Mouse (Mus musculus): ENCODE measurements around the gene Fnd3c2. TPM values are rescaled to one million over a fixed set of nuclear protein-coding genes. Genes with fewer than 3 reads are reported as not detected.
A peak's percentile ranks its signal among the peaks of the same experiment; 100 is the strongest.
"Not testable (repeated sequence)": the region's sequence is repeated elsewhere in the genome, so short reads cannot be mapped to it uniquely, and the experiment has no call there.

Fnd3c2 gene
- not detected in 2 replicates for polyA plus RNA-seq (2014; fragmentation: Nextera tagmentation; extraction: Ambion mirVana)

DNA sequence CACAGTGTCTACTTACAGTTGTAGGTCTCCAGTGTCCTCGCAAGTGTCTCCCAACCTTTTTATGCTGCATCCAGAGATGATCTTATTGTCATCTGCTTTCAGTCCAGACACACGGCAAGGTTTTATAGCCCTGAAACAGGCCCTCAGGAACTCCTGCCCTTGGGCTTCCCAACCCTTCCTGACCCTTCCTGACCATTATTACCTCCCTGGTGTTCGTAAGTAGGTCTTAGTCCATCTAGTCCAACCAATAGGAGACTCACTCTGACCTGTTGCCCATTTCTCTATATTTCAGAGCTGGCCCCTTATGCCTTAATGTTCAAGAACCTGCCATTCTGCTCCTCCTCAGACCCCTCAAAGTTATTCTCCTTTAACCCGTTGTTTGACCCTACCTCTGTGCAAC, at the start of gene Fnd3c2:
TSS of gene Fnd3c2 (minus strand) at position 101 of the 400 bp plus-strand sequence.
- H3K4me3 ChIP-seq (ENCODE audit: low read depth, low read length) = no peak within 1 kb of the TSS
- H3K4me1 ChIP-seq (ENCODE audit: control insufficient read depth, insufficient read depth, low read length) = no peaks in the 10 kb centered on the region
- 82% methylated on average over 4 of the region's 4 CpGs for WGBS
- no peaks in the 10 kb centered on the region for H3K27me3 ChIP-seq (ENCODE audit: control insufficient read depth, insufficient read depth, low read length)
- no peak within 1 kb of the TSS for H3K4me2 ChIP-seq (ENCODE audit: low read depth, low read length)
- H3K36me3 ChIP-seq (replicated peaks; ENCODE audit: control insufficient read depth, insufficient read depth, low read depth, low read length) = no peaks in the 10 kb centered on the region
- no peaks in the 10 kb centered on the region for H3K9me3 ChIP-seq (replicated peaks; ENCODE audit: control insufficient read depth, low read length)
- H3K9ac ChIP-seq (replicated peaks; ENCODE audit: low read length) = no peak within 1 kb of the TSS
- ATAC-seq (replicated peaks; ENCODE audit: insufficient number of reproducible peaks, low FRiP score, low TSS enrichment, low read depth) (no peak), DNase-seq (ENCODE audit: low spot score) (no peak)
- no peak within 1 kb of the TSS for H3K27ac ChIP-seq (replicated peaks; ENCODE audit: low read depth, low read length)

DNA sequence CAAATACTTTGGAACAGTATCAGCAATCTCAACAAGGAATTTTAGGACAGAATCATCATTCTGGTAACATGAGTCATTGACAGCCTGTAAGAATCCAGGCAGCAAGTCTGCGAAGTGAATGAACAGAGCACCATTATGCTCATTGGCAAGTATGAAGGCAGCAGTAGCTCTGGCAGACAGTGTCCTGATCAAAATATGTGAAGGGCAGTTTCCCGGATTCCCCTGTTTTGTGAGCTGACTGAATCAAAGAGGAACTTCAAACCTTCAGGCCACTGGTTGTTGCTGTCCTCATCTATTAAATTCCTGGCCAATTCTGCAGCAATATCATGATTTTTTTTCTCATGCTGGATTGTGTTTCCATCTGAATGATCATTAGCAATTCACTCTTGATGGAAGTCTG, 29.3 kb upstream of the Fnd3c2 start:
- no peaks in the 10 kb centered on the region for H3K27me3 ChIP-seq (ENCODE audit: control insufficient read depth, insufficient read depth, low read length)
- H3K4me1 ChIP-seq (ENCODE audit: control insufficient read depth, insufficient read depth, low read length) = no peaks in the 10 kb centered on the region
- no peaks in the 10 kb centered on the region for H3K9me3 ChIP-seq (replicated peaks; ENCODE audit: control insufficient read depth, low read length)
- no peak for ATAC-seq (replicated peaks; ENCODE audit: insufficient number of reproducible peaks, low FRiP score, low TSS enrichment, low read depth)
- DNase-seq (ENCODE audit: low spot score) = no peak
- no peaks in the 10 kb centered on the region for H3K36me3 ChIP-seq (replicated peaks; ENCODE audit: control insufficient read depth, insufficient read depth, low read depth, low read length)
- H3K4me2 ChIP-seq (ENCODE audit: low read depth, low read length) = no peak overlapping the region
- whole genome bisulfite sequencing = 77% methylated on average over 2 of the region's 2 CpGs
- no peak overlapping the region for H3K4me3 ChIP-seq (ENCODE audit: low read depth, low read length)
- no peak overlapping the region for H3K9ac ChIP-seq (replicated peaks; ENCODE audit: low read length)
- H3K27ac ChIP-seq (replicated peaks; ENCODE audit: low read depth, low read length) = no peak overlapping the region

DNA sequence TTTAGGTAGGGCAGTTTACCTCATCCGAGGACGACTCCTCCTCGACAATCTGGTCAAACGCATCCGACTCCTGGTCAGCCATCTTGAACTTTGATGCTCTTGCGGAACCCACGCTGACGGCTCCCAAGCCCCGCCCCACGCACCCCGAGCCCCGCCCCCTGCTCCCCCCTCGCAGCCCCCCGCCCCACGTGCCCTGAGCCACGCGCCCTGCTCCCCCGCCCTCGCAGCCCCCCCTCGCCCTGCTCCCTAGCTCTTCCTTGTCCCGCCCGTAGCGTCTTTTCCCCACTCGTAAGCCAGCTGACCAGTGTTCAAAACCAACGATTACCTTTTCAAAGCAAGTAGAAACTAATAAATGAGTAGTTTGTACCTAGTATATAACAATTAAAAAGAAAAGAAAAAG, 34.1 kb downstream of the Fnd3c2 start, which contains the start of gene Taf9b:
TSS of gene Taf9b (minus strand) at position 101 of the 400 bp plus-strand sequence.
- Histone ChIP-seq H3K9ac (replicated peaks; ENCODE audit: low read length) (peak within 1 kb of the TSS; percentile 73; the same call in 1 of the 2 replicates), H3K36me3 (replicated peaks; ENCODE audit: control insufficient read depth, insufficient read depth, low read depth, low read length) (no peaks in the 10 kb centered on the region), H3K4me2 (ENCODE audit: low read depth, low read length) (peak within 1 kb of the TSS; percentile 52), H3K9me3 (replicated peaks; ENCODE audit: control insufficient read depth, low read length) (no peaks in the 10 kb centered on the region), H3K4me3 (ENCODE audit: low read depth, low read length) (peak within 1 kb of the TSS; percentile 50), H3K27ac (replicated peaks; ENCODE audit: low read depth, low read length) (no peak within 1 kb of the TSS), H3K4me1 (ENCODE audit: control insufficient read depth, insufficient read depth, low read length) (no peaks in the 10 kb centered on the region), H3K27me3 (ENCODE audit: control insufficient read depth, insufficient read depth, low read length) (no peaks in the 10 kb centered on the region)
- DNase-seq (ENCODE audit: low spot score) = no peak
- 85% methylated on average over 25 of the region's 25 CpGs for WGBS
- no peak for ATAC-seq (replicated peaks; ENCODE audit: insufficient number of reproducible peaks, low FRiP score, low TSS enrichment, low read depth)

- peak; percentile 73 for DNase-seq (ENCODE audit: low spot score)
- Histone ChIP-seq H3K36me3 (replicated peaks; ENCODE audit: control insufficient read depth, insufficient read depth, low read depth, low read length) (no peaks in the 10 kb centered on the region), H3K27me3 (ENCODE audit: control insufficient read depth, insufficient read depth, low read length) (no peaks in the 10 kb centered on the region), H3K4me1 (ENCODE audit: control insufficient read depth, insufficient read depth, low read length) (no peaks in the 10 kb centered on the region), H3K4me3 (ENCODE audit: low read depth, low read length) (peak overlapping the region; percentile 50), H3K9me3 (replicated peaks; ENCODE audit: control insufficient read depth, low read length) (no peaks in the 10 kb centered on the region), H3K27ac (replicated peaks; ENCODE audit: low read depth, low read length) (no peak overlapping the region), H3K4me2 (ENCODE audit: low read depth, low read length) (peak overlapping the region; percentile 52), H3K9ac (replicated peaks; ENCODE audit: low read length) (peak overlapping the region; percentile 73)
- ATAC-seq (replicated peaks; ENCODE audit: insufficient number of reproducible peaks, low FRiP score, low TSS enrichment, low read depth) = peak; percentile 95
- WGBS = 19% methylated on average over 45 of the region's 60 CpGs
These were observed 35.8 kb downstream of the Fnd3c2 start for GRCm38 (mm10) chrX:106219171-106220032.

- no peaks in the 10 kb centered on the region for H3K27me3 ChIP-seq (ENCODE audit: control insufficient read depth, insufficient read depth, low read length)
- H3K9ac ChIP-seq (replicated peaks; ENCODE audit: low read length) = no peak overlapping the region
- H3K36me3 ChIP-seq (replicated peaks; ENCODE audit: control insufficient read depth, insufficient read depth, low read depth, low read length) = no peaks in the 10 kb centered on the region
- 80% methylated on average over 2 of the region's 2 CpGs for WGBS
- no peak overlapping the region for H3K27ac ChIP-seq (replicated peaks; ENCODE audit: low read depth, low read length)
- H3K4me2 ChIP-seq (ENCODE audit: low read depth, low read length) = no peak overlapping the region
- no peak for ATAC-seq (replicated peaks; ENCODE audit: insufficient number of reproducible peaks, low FRiP score, low TSS enrichment, low read depth)
- H3K9me3 ChIP-seq (replicated peaks; ENCODE audit: control insufficient read depth, low read length) = no peaks in the 10 kb centered on the region
- H3K4me1 ChIP-seq (ENCODE audit: control insufficient read depth, insufficient read depth, low read length) = no peaks in the 10 kb centered on the region
- H3K4me3 ChIP-seq (ENCODE audit: low read depth, low read length) = no peak overlapping the region
- DNase-seq (ENCODE audit: low spot score) = no peak
These were observed 46.1 kb downstream of the Fnd3c2 start for GRCm38 (mm10) chrX:106209100-106209499.

DNA sequence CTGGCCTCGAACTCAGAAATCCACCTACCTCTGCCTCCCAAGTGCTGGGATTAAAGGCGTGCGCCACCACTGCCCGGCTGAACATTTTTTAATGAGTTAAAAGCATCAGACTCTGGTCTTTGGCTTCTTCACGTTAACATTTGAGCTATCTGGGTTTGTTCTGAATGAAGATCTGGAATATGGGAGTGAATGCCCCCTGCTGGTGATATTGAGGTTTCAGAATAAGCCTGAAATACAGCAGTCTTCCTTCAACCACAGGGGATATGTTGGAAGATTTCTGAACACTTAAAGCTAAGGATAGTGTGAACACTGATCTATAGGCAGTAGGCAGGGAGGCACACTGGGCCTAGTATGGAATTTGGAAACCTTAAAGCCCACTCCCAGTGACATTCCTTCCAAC, 56.3 kb downstream of the Fnd3c2 start:
- H3K27ac ChIP-seq (replicated peaks; ENCODE audit: low read depth, low read length) = no peak overlapping the region

GRCm38 (mm10) chrX:106197308-106197707, 57.9 kb downstream of the Fnd3c2 start:
- no peak overlapping the region for H3K9ac ChIP-seq (replicated peaks; ENCODE audit: low read length)
- H3K4me3 ChIP-seq (ENCODE audit: low read depth, low read length) = no peak overlapping the region
- H3K4me2 ChIP-seq (ENCODE audit: low read depth, low read length) = no peak overlapping the region
- ATAC-seq (replicated peaks; ENCODE audit: insufficient number of reproducible peaks, low FRiP score, low TSS enrichment, low read depth) (no peak), DNase-seq (ENCODE audit: low spot score) (no peak)
- H3K27me3 ChIP-seq (ENCODE audit: control insufficient read depth, insufficient read depth, low read length) = no peaks in the 10 kb centered on the region
- 72% methylated on average over 5 of the region's 5 CpGs for WGBS
- H3K4me1 ChIP-seq (ENCODE audit: control insufficient read depth, insufficient read depth, low read length) = no peaks in the 10 kb centered on the region
- no peaks in the 10 kb centered on the region; the same call in 1 of the 2 replicates for H3K36me3 ChIP-seq (replicated peaks; ENCODE audit: control insufficient read depth, insufficient read depth, low read depth, low read length)
- H3K9me3 ChIP-seq (replicated peaks; ENCODE audit: control insufficient read depth, low read length) = no peaks in the 10 kb centered on the region
- H3K27ac ChIP-seq (replicated peaks; ENCODE audit: low read depth, low read length) = no peak overlapping the region

More for the DNA sequence above, 56.3 kb downstream of the Fnd3c2 start:
- no peak overlapping the region for H3K4me3 ChIP-seq (ENCODE audit: low read depth, low read length)
- no peaks in the 10 kb centered on the region for H3K9me3 ChIP-seq (replicated peaks; ENCODE audit: control insufficient read depth, low read length)
- no peaks in the 10 kb centered on the region for H3K4me1 ChIP-seq (ENCODE audit: control insufficient read depth, insufficient read depth, low read length)
- DNase-seq (ENCODE audit: low spot score) = no peak
- no peak overlapping the region for H3K4me2 ChIP-seq (ENCODE audit: low read depth, low read length)
- 82% methylated on average over 5 of the region's 5 CpGs for WGBS
- no peak overlapping the region for H3K9ac ChIP-seq (replicated peaks; ENCODE audit: low read length)
- no peak for ATAC-seq (replicated peaks; ENCODE audit: insufficient number of reproducible peaks, low FRiP score, low TSS enrichment, low read depth)
- H3K36me3 ChIP-seq (replicated peaks; ENCODE audit: control insufficient read depth, insufficient read depth, low read depth, low read length) = no peaks in the 10 kb centered on the region; the same call in 1 of the 2 replicates
- no peaks in the 10 kb centered on the region for H3K27me3 ChIP-seq (ENCODE audit: control insufficient read depth, insufficient read depth, low read length)

- H3K4me1 ChIP-seq (ENCODE audit: control insufficient read depth, insufficient read depth, low read length); H3K36me3 ChIP-seq (replicated peaks; ENCODE audit: control insufficient read depth, insufficient read depth, low read depth, low read length); H3K4me2 ChIP-seq (ENCODE audit: low read depth, low read length); H3K9ac ChIP-seq (replicated peaks; ENCODE audit: low read length); H3K27me3 ChIP-seq (ENCODE audit: control insufficient read depth, insufficient read depth, low read length); ATAC-seq (replicated peaks; ENCODE audit: insufficient number of reproducible peaks, low FRiP score, low TSS enrichment, low read depth); DNase-seq (ENCODE audit: low spot score); H3K4me3 ChIP-seq (ENCODE audit: low read depth, low read length); H3K27ac ChIP-seq (replicated peaks; ENCODE audit: low read depth, low read length); H3K9me3 ChIP-seq (replicated peaks; ENCODE audit: control insufficient read depth, low read length): not testable (repeated sequence)
- 86% methylated on average over 5 of the region's 6 CpGs for WGBS
These were observed 60.8 kb downstream of the Fnd3c2 start for GRCm38 (mm10) chrX:106194361-106194760.

Measured in embryonic facial prominence, embryonic 11.5 days (tissue).